Mouse (Mus musculus): ENCODE measurements around the gene Camta2. TPM values are rescaled to one million over a fixed set of nuclear protein-coding genes. Genes with fewer than 3 reads are reported as not detected.
A peak's percentile ranks its signal among the peaks of the same experiment; 100 is the strongest.

The Camta2 gene
- total and polyA plus RNA-seq, 2 experiments: 2.3 to 16.9 TPM

- H3K36me3 ChIP-seq (ENCODE audit: control insufficient read depth, insufficient read depth, low read length): peaks cover 38% of the 10 kb centered on the region
- peaks cover 37% of the 10 kb centered on the region for H3K79me2 ChIP-seq (ENCODE audit: control insufficient read depth, insufficient read depth, low read length)
- H3K27ac ChIP-seq (replicated peaks; ENCODE audit: insufficient read depth, low read depth, low read length): peak overlapping the region; percentile 13; the same call in 1 of the 2 replicates
- DNase-seq (ENCODE audit: extremely low read depth, low read depth, low spot score): no peak
- no peak overlapping the region for H3K4me3 ChIP-seq (ENCODE audit: insufficient read depth, low read depth, low read length)
- WGBS: 52% methylated on average over 8 of the region's 8 CpGs
- TF ChIP-seq CTCF (IDR thresholded peaks at IDR 0.05; ENCODE audit: low read depth, low read length) (no peak), POLR2A (IDR thresholded peaks at IDR 0.05; ENCODE audit: extremely low read depth, insufficient read depth, low read length) (no peak)
- no peaks in the 10 kb centered on the region for H3K27me3 ChIP-seq (ENCODE audit: control insufficient read depth, insufficient read depth, low read length)
- H3K9ac ChIP-seq (ENCODE audit: low read depth, low read length): no peak overlapping the region
- H3K4me1 ChIP-seq (ENCODE audit: control insufficient read depth, insufficient read depth, low read length): peaks cover 29% of the 10 kb centered on the region
These were observed 38.6 kb downstream of the Camta2 start for GRCm38 (mm10) chr11:70649185-70649734.

GRCm38 (mm10) chr11:70648512-70648911 lies 39.4 kb downstream of the Camta2 start:
- Histone ChIP-seq H3K9ac (ENCODE audit: low read depth, low read length) (peak overlapping the region; percentile 14; the same call in 1 of the 2 replicates), H3K27me3 (ENCODE audit: control insufficient read depth, insufficient read depth, low read length) (no peaks in the 10 kb centered on the region), H3K27ac (replicated peaks; ENCODE audit: insufficient read depth, low read depth, low read length) (no peak overlapping the region), H3K36me3 (ENCODE audit: control insufficient read depth, insufficient read depth, low read length) (peaks cover 38% of the 10 kb centered on the region), H3K79me2 (ENCODE audit: control insufficient read depth, insufficient read depth, low read length) (peaks cover 30% of the 10 kb centered on the region), H3K4me3 (ENCODE audit: insufficient read depth, low read depth, low read length) (peak overlapping the region; percentile 77; the same call in 1 of the 2 replicates), H3K4me1 (ENCODE audit: control insufficient read depth, insufficient read depth, low read length) (peaks cover 29% of the 10 kb centered on the region)
- DNase-seq (ENCODE audit: extremely low read depth, low read depth, low spot score): no peak
- WGBS: 31% methylated on average over 4 of the region's 4 CpGs
- TF ChIP-seq POLR2A (IDR thresholded peaks at IDR 0.05; ENCODE audit: extremely low read depth, insufficient read depth, low read length) (no peak), CTCF (IDR thresholded peaks at IDR 0.05; ENCODE audit: low read depth, low read length) (no peak)

- Histone ChIP-seq H3K4me3 (ENCODE audit: insufficient read depth, low read depth, low read length) (peak overlapping the region; percentile 77), H3K4me1 (ENCODE audit: control insufficient read depth, insufficient read depth, low read length) (peaks cover 29% of the 10 kb centered on the region), H3K9ac (ENCODE audit: low read depth, low read length) (peak overlapping the region; percentile 90), H3K79me2 (ENCODE audit: control insufficient read depth, insufficient read depth, low read length) (peaks cover 24% of the 10 kb centered on the region), H3K27me3 (ENCODE audit: control insufficient read depth, insufficient read depth, low read length) (no peaks in the 10 kb centered on the region), H3K27ac (replicated peaks; ENCODE audit: insufficient read depth, low read depth, low read length) (peak overlapping the region; percentile 98), H3K36me3 (ENCODE audit: control insufficient read depth, insufficient read depth, low read length) (peaks cover 37% of the 10 kb centered on the region)
- no peak for TF ChIP-seq POLR2A (IDR thresholded peaks at IDR 0.05; ENCODE audit: extremely low read depth, insufficient read depth, low read length)
- no peak for TF ChIP-seq CTCF (IDR thresholded peaks at IDR 0.05; ENCODE audit: low read depth, low read length)
- WGBS: 2% methylated on average over 28 of the region's 28 CpGs
- no peak for DNase-seq (ENCODE audit: extremely low read depth, low read depth, low spot score)
These were observed 40.0 kb downstream of the Camta2 start for GRCm38 (mm10) chr11:70647716-70648420.

GRCm38 (mm10) chr11:70646691-70647650 lies 40.9 kb downstream of the Camta2 start, which contains the start of the genes Rnf167 and Slc25a11:
Gene Rnf167, plus strand, starts transcription at chr11:70647235.
Gene Slc25a11, minus strand, starts transcription at chr11:70647479.
- peaks cover 20% of the 10 kb centered on the region for H3K4me1 ChIP-seq (ENCODE audit: control insufficient read depth, insufficient read depth, low read length)
- H3K36me3 ChIP-seq (ENCODE audit: control insufficient read depth, insufficient read depth, low read length): peaks cover 28% of the 10 kb centered on the region
- H3K79me2 ChIP-seq (ENCODE audit: control insufficient read depth, insufficient read depth, low read length): peaks cover 19% of the 10 kb centered on the region; the same call in 1 of the 2 replicates
- WGBS: under 1% methylated on average over 63 of the region's 63 CpGs
- peak within 1 kb of the TSS; percentile 93 for H3K4me3 ChIP-seq (ENCODE audit: insufficient read depth, low read depth, low read length)
- peak within 1 kb of the TSS; percentile 98 for H3K27ac ChIP-seq (replicated peaks; ENCODE audit: insufficient read depth, low read depth, low read length)
- DNase-seq (ENCODE audit: extremely low read depth, low read depth, low spot score): peak; percentile 93
- peak within 1 kb of the TSS; percentile 98 for H3K9ac ChIP-seq (ENCODE audit: low read depth, low read length)
- TF ChIP-seq POLR2A (IDR thresholded peaks at IDR 0.05; ENCODE audit: extremely low read depth, insufficient read depth, low read length) (peak; percentile 91), CTCF (IDR thresholded peaks at IDR 0.05; ENCODE audit: low read depth, low read length) (no peak)
- H3K27me3 ChIP-seq (ENCODE audit: control insufficient read depth, insufficient read depth, low read length): no peaks in the 10 kb centered on the region

- WGBS: 13% methylated on average over 3 of the region's 3 CpGs
- Histone ChIP-seq H3K79me2 (ENCODE audit: control insufficient read depth, insufficient read depth, low read length) (peaks cover 17% of the 10 kb centered on the region; the same call in 1 of the 2 replicates), H3K9ac (ENCODE audit: low read depth, low read length) (peak overlapping the region; percentile 98), H3K27me3 (ENCODE audit: control insufficient read depth, insufficient read depth, low read length) (no peaks in the 10 kb centered on the region), H3K4me3 (ENCODE audit: insufficient read depth, low read depth, low read length) (peak overlapping the region; percentile 93), H3K36me3 (ENCODE audit: control insufficient read depth, insufficient read depth, low read length) (peaks cover 20% of the 10 kb centered on the region), H3K27ac (replicated peaks; ENCODE audit: insufficient read depth, low read depth, low read length) (peak overlapping the region; percentile 93), H3K4me1 (ENCODE audit: control insufficient read depth, insufficient read depth, low read length) (peaks cover 18% of the 10 kb centered on the region)
- TF ChIP-seq CTCF (IDR thresholded peaks at IDR 0.05; ENCODE audit: low read depth, low read length) (no peak), POLR2A (IDR thresholded peaks at IDR 0.05; ENCODE audit: extremely low read depth, insufficient read depth, low read length) (no peak)
- DNase-seq (ENCODE audit: extremely low read depth, low read depth, low spot score): no peak
These were observed 41.7 kb downstream of the Camta2 start for GRCm38 (mm10) chr11:70646259-70646555.
